Mouse (Mus musculus) splenic B cell, adult 2 months (primary cell): ENCODE data around the gene Gnb1.
"Not testable (repeated sequence)": the region's sequence is repeated elsewhere in the genome, so short reads cannot be mapped to it uniquely, and the experiment has no call there.

ENCODE experiments used
- DNase-seq: peaks from one replicate; pipeline ENCODE4 v3.0.0-alpha.2; 2011; ENCODE audit warnings: low read depth, low spot score
- H3K27me3 ChIP-seq: 2 replicates; pipeline ENCODE4 v1.6.1; 2012; ENCODE audit warnings: mild to moderate bottlenecking, low read length, moderate library complexity, mixed read lengths; ENCODE audit not compliant: control insufficient read depth, poor library complexity, insufficient read depth, severe bottlenecking
- H3K36me3 ChIP-seq: 2 replicates; pipeline ENCODE4 v1.6.1; 2012; ENCODE audit warnings: mild to moderate bottlenecking, low read length, moderate library complexity, mixed read lengths; ENCODE audit not compliant: control insufficient read depth, poor library complexity, insufficient read depth, severe bottlenecking

Gene Gnb1

GRCm38 (mm10) chr4:155570315-155570714 is 79.2 kb downstream of the Gnb1 start:
- H3K36me3 ChIP-seq, DNase-seq, H3K27me3 ChIP-seq: not testable (repeated sequence)

- peaks cover 1% of the 10 kb centered on the region; the same call in 1 of the 2 replicates for H3K36me3 ChIP-seq
- no peak for DNase-seq
- no peaks in the 10 kb centered on the region for H3K27me3 ChIP-seq
These were observed 80.3 kb downstream of the Gnb1 start for GRCm38 (mm10) chr4:155571442-155571841.

GRCm38 (mm10) chr4:155573155-155573554 is 82.0 kb downstream of the Gnb1 start:
- H3K36me3 ChIP-seq: peaks cover 6% of the 10 kb centered on the region; the same call in 1 of the 2 replicates
- no peaks in the 10 kb centered on the region for H3K27me3 ChIP-seq
- DNase-seq: no peak

GRCm38 (mm10) chr4:155573876-155574275 is 82.7 kb downstream of the Gnb1 start:
- DNase-seq: no peak
- Histone ChIP-seq H3K36me3 (peaks cover 6% of the 10 kb centered on the region; the same call in 1 of the 2 replicates), H3K27me3 (no peaks in the 10 kb centered on the region)

- no peak for DNase-seq
- H3K36me3 ChIP-seq: peaks cover 10% of the 10 kb centered on the region
- no peaks in the 10 kb centered on the region for H3K27me3 ChIP-seq
These were observed 83.8 kb downstream of the Gnb1 start for GRCm38 (mm10) chr4:155574931-155575330.

- Histone ChIP-seq H3K27me3 (no peaks in the 10 kb centered on the region), H3K36me3 (peaks cover 12% of the 10 kb centered on the region)
- no peak for DNase-seq
These were observed 84.4 kb downstream of the Gnb1 start for GRCm38 (mm10) chr4:155575521-155575920.

- H3K27me3 ChIP-seq: no peaks in the 10 kb centered on the region
- peaks cover 12% of the 10 kb centered on the region for H3K36me3 ChIP-seq
- no peak for DNase-seq
These were observed 86.0 kb downstream of the Gnb1 start for GRCm38 (mm10) chr4:155577132-155577531.

GRCm38 (mm10) chr4:155577741-155578140 is 86.6 kb downstream of the Gnb1 start:
- no peak for DNase-seq

GRCm38 (mm10) chr4:155578336-155579125 is 87.4 kb downstream of the Gnb1 start:
- no peak for DNase-seq
- no peaks in the 10 kb centered on the region for H3K27me3 ChIP-seq
- H3K36me3 ChIP-seq: peaks cover 12% of the 10 kb centered on the region

More at GRCm38 (mm10) chr4:155577741-155578140, 86.6 kb downstream of the Gnb1 start:
- Histone ChIP-seq H3K27me3 (no peaks in the 10 kb centered on the region), H3K36me3 (peaks cover 12% of the 10 kb centered on the region)

- Histone ChIP-seq H3K27me3 (no peaks in the 10 kb centered on the region), H3K36me3 (peaks cover 17% of the 10 kb centered on the region)
- peak; percentile 58 for DNase-seq
These were observed 89.3 kb downstream of the Gnb1 start for GRCm38 (mm10) chr4:155580420-155580819.

GRCm38 (mm10) chr4:155582279-155582905 is 91.2 kb downstream of the Gnb1 start:
- Histone ChIP-seq H3K36me3 (peaks cover 11% of the 10 kb centered on the region), H3K27me3 (no peaks in the 10 kb centered on the region)
- no peak for DNase-seq

- no peak for DNase-seq
- H3K36me3 ChIP-seq: peaks cover 5% of the 10 kb centered on the region; the same call in 1 of the 2 replicates
- no peaks in the 10 kb centered on the region for H3K27me3 ChIP-seq
These were observed 98.2 kb downstream of the Gnb1 start for GRCm38 (mm10) chr4:155589356-155589755.

GRCm38 (mm10) chr4:155591012-155591719 is 100.0 kb downstream of the Gnb1 start:
- no peaks in the 10 kb centered on the region; the same call in 1 of the 2 replicates for H3K36me3 ChIP-seq

GRCm38 (mm10) chr4:155593780-155594179 is 102.6 kb downstream of the Gnb1 start:
- DNase-seq: no peak
- Histone ChIP-seq H3K36me3 (no peaks in the 10 kb centered on the region), H3K27me3 (no peaks in the 10 kb centered on the region)

More at GRCm38 (mm10) chr4:155591012-155591719, 100.0 kb downstream of the Gnb1 start:
- H3K27me3 ChIP-seq: no peaks in the 10 kb centered on the region
- no peak for DNase-seq

GRCm38 (mm10) chr4:155595777-155596176 is 104.6 kb downstream of the Gnb1 start:
- no peak for DNase-seq
- Histone ChIP-seq H3K36me3 (no peaks in the 10 kb centered on the region), H3K27me3 (no peaks in the 10 kb centered on the region)
